Mouse (Mus musculus) cerebellum, postnatal 36 days (tissue): ENCODE measurements around the gene Cox6b2.

Experiments used
- DNase-seq, 2 experiments: peaks; one replicate each; pipeline ENCODE4 v3.0.0; 2021 to 2022; ENCODE audit warnings: mixed read lengths in 2 of 2

Cox6b2 gene

DNA sequence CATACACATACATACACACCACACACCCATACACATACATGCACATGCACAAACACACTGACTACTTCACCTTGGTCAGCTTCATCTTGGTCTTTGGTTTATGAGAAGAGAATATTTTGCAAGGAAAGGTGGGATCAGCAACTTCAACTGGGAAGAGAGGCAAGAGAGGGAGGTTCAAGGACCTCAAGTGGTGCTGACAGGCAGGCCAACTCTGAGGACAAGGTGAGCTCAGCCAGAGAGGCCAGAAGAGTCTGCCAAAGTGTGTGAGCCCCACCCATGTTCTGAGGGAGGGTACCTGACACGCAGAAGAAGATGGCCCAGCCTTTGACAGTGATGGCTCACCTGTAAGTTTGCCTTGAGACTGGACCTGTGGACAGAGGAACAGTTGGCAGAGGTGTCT is 6.8 kb upstream of the Cox6b2 start:
- no peak for DNase-seq

DNA sequence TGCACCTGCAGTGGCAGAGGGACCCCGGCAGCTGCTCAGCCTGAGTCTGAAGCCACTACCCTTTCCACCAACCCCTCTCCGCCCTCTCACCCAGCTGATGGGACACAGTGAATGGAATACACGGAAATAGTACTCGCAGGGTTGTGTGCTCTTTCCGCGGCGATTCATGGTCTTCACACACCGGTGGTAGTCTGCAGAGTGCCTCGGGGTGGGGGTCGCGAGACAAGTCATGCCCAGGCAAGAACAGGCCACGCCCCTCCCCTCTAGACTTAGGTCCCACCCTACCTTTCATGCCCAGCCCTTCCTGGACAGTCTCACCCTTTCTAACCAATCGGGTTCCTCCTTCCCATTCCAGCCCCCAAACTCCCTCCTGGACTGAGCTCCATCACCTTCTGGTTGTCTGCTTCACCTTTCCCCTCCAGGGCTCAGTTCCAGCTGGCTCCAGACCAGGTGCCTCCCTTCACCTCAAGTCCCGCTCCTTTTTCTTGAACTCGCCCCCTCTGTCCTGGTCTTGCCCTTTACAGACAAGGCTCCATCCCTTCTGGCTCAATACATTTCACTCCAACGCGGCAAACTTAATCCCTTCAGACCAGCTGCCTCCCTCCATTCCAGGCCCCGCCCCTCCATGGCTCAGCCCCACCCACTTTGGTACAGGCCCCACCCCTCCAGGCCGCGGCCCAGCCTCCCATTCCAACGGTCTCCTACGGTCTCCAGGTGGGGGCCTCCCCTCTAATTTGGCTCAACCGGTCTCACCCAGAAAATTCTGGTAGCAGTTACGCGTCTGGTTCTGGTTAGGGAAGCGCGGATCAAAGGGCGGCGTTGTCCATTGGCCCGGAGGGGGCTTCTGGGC is 698 bp downstream of the Cox6b2 start:
- peak in 1 of 2 experiments; percentile 16 for DNase-seq

DNA sequence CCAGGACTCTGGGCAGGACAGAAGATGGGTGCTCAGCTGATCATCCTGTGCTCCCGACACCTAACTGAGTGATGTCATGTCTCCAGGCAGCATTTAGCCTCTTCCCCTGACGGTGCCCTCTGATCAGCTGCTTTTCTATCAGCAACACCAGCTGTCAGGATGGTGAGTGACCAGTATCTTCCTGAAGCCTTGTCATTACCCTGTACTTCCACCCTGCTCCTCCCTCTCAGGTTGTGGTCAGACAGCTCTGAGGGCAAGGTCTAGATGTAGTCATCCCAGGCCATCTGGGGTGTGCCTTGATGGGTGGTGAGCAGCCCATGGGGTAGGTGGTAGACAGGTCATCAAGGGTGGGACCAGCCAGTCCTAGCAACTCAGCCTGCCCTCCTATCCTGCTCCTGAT is 3.7 kb downstream of the Cox6b2 start:
- DNase-seq, result no peak

DNA sequence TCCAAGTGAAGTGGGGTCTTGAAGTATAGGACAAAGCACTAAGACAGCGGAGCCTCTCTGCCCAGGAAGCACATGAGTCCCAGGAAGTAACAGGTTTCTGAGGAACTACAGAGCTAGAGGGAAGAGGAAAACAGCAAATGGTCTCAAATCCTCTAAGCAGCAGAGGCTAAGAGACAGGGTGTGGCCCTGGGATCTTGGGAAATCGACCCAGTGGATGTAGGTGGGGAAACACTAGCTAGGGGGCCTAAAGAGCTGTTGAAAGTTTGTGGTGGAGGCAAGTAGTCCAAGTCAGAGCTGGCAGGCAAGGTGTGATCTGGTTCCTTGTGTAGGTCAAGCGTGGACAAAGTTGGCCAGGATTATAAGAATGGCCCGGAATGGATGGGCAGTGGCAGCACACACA is 4.6 kb downstream of the Cox6b2 start:
- DNase-seq, result no peak

DNA sequence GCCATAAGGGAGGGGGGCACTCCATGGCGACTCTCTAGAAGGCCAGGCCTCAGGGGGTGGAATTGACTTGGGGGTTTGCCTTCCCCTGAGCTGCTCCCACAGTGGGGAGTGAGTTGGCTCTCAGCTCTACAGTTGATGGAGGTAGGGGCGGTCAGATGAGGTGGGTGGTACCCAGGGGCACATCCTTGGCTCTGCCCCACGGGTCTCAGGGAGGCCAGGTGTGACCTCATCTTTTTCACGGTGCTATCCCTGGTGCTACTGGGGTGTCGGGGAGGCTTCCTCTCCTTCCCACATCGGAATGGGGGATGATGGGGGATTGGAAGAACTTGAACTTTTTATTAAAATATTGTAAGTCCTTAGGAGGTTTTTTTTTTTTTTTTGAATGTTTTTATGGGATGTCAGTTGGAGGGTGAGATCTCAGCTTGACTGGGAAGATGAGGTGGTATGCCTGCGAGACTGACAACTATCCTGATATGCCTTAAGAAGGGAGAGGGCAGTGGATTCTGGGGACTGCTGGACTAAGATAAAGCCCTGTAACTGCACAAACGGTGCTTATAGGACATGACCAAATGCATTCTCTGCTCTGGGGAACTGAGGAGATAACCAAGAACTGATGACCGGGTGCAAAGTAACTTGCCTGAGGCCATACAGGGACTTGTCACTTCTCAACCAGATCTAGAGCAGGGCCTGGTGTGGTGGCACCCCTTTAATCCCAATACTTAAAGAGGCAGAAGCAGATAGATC is 5.6 kb downstream of the Cox6b2 start:
- DNase-seq, result no peak

- no peak for DNase-seq
Observed at GRCm38 (mm10) chr7:4746326-4746980, 6.4 kb downstream of the Cox6b2 start.

DNA sequence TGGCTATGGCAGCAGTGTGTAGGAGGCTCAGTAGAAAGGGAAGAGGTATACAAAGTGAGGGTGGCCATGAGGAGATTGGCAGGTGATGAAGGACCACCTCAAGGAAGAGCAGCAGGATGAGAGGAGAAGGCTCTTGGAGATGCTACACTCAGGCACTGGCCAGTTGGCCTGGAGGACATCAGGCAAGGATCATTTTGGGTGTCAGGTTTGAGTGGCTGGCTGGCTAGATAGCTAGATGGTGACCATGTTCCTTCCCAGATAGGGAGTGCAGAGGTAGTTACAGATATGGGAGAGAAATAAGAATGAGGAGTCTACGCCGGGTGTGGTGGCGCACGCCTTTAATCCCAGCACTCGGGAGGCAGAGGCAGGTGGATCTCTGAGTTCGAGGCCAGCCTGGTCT is 8.0 kb downstream of the Cox6b2 start:
- no peak for DNase-seq

- DNase-seq, result no peak
Observed at GRCm38 (mm10) chr7:4743354-4743753, 9.5 kb downstream of the Cox6b2 start.

GRCm38 (mm10) chr7:4742482-4742819 is 10.4 kb downstream of the Cox6b2 start:
- no peak for DNase-seq

GRCm38 (mm10) chr7:4741672-4742481 is 11.0 kb downstream of the Cox6b2 start:
- DNase-seq, result peak; percentile 13 to 15

- peak; percentile 70 to 72 for DNase-seq
Observed at GRCm38 (mm10) chr7:4741151-4741550, 11.7 kb downstream of the Cox6b2 start.

GRCm38 (mm10) chr7:4740309-4740727 is 12.6 kb downstream of the Cox6b2 start:
- DNase-seq, result no peak

GRCm38 (mm10) chr7:4739544-4740275 is 13.2 kb downstream of the Cox6b2 start, which contains the start of gene Kmt5c:
TSS of gene Kmt5c (plus strand) at chr7:4740115.
- DNase-seq, result peak; percentile 96 to 99

- no peak for DNase-seq
Observed at GRCm38 (mm10) chr7:4739041-4739543, 13.8 kb downstream of the Cox6b2 start.

- no peak for DNase-seq
Observed at GRCm38 (mm10) chr7:4732968-4733392, 19.9 kb downstream of the Cox6b2 start.

DNA sequence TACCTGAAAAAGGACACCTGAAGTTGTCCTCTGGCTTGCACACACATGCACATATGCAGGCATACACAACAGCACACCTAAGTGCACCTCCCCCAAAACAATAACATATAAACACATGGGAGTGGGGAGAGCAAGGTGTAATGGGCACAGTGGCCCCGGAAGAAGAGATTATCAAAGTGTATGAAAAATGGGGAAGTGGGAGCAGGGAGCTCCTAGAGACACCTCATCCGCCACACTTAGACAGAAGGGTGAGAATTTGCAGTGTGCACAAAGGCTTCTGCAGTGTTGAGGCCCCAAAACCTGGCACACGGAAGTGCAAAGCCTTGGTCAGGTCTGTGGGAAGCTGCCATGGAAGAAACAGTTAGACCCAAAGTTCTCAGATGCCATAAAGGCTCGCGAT is 21.8 kb downstream of the Cox6b2 start:
- no peak for DNase-seq

- no peak for DNase-seq
Observed at GRCm38 (mm10) chr7:4725169-4725568, 27.7 kb downstream of the Cox6b2 start, which contains the start of gene Tmem150b. TSS of gene Tmem150b (minus strand) at chr7:4725249.

DNA sequence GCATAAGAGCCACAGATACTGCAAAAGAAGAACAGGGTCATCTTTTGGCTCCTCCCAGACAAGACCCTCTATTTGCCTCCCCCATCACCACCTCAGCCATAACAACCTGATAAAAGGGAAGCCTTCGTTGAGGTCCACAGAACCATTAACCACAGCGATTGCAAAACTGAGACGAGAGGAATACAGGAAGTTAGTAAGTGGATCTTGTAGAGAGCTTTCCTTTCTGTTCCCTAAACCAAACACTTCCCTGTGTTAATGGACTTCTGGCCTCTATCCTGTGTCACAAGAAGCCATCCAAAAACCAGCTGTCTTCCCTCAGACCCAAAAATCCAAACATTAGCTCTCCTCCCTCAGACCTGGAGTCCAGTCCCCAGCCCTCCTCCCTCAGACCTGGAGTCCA is 28.5 kb downstream of the Cox6b2 start:
- no peak for DNase-seq

GRCm38 (mm10) chr7:4723508-4723907 is 29.4 kb downstream of the Cox6b2 start:
- DNase-seq, result peak; percentile 44 to 48

DNA sequence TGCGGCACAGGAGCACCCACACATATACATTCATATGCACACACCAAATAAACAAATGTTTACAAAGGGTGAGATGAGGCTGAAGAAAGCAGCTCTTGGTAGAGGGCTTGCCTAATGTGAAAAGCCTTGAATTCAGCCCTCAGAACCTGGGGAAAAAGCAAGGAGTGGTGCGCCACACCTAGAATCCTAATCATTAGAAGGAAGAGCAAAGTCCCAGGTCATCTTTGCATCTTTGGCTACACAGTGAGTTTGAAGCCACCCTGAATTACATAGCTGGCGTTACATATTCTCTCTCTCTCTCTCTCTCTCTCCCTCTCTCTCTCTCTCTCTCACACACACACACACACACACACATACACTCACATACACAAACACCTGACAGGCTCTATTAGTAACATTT is 33.6 kb downstream of the Cox6b2 start:
- DNase-seq, result no peak

DNA sequence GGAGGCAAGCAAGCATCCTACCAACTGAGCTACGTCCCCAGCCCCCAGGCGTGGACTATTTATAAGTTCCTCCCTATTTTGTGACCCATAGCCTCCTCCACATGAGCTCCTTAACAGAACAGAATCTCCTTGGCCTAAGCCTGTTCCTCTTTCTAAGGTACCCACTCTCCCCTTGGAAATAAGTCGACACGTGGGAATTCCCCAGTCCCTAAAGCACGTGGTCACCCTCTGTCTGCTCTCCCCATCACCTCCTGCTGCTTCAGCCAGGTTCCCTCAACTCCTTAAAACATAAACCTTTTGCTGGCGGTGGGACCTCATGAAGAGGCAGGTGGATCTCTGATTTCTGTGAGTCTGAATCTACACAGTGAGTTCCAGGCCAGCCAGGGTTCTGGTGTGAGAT is 35.9 kb downstream of the Cox6b2 start:
- no peak for DNase-seq

GRCm38 (mm10) chr7:4712594-4712993 is 40.3 kb downstream of the Cox6b2 start:
- DNase-seq, result no peak
